Mouse (Mus musculus) spleen, postnatal 14 days (tissue): Measurements from ENCODE around the gene Dock10.

Source experiments
- DNase-seq, 2 experiments: peaks; one replicate each; pipeline ENCODE4 v3.0.0; 2021 to 2022; ENCODE audit warnings: low spot score in 2 of 2

The Dock10 gene

GRCm38 (mm10) chr1:80483419-80483818, 274.9 kb downstream of the Dock10 start:
- no peak for DNase-seq

GRCm38 (mm10) chr1:80474942-80475341, 283.4 kb downstream of the Dock10 start:
- no peak for DNase-seq

GRCm38 (mm10) chr1:80472395-80472794, 285.9 kb downstream of the Dock10 start:
- DNase-seq: no peak

- no peak for DNase-seq
Observed at GRCm38 (mm10) chr1:80461348-80461747, 297.0 kb downstream of the Dock10 start, which contains the start of gene Gm45261. Gene Gm45261, minus strand, starts transcription at chr1:80461448.

- DNase-seq: no peak
Observed at GRCm38 (mm10) chr1:80459923-80460322, 298.4 kb downstream of the Dock10 start.

GRCm38 (mm10) chr1:80459477-80459876, 298.9 kb downstream of the Dock10 start:
- DNase-seq: no peak

- DNase-seq: no peak
Observed at GRCm38 (mm10) chr1:80453971-80454370, 304.4 kb downstream of the Dock10 start.

GRCm38 (mm10) chr1:80451914-80452549, 306.3 kb downstream of the Dock10 start:
- DNase-seq: no peak
